Mouse (Mus musculus) monocyte, adult 2 months (primary cell): ENCODE measurements around the gene Usp13.

Experiments used
- DNase-seq, 2 experiments: peaks; one replicate each; pipeline ENCODE4 v3.0.0; 2022; ENCODE audit warnings: low spot score in 2 of 2, low read depth in 1 of 2

Usp13 gene

GRCm38 (mm10) chr3:32817357-32818326 is at the start of gene Usp13:
Gene Usp13, plus strand, starts transcription at chr3:32817546.
- DNase-seq, result no peak

DNA sequence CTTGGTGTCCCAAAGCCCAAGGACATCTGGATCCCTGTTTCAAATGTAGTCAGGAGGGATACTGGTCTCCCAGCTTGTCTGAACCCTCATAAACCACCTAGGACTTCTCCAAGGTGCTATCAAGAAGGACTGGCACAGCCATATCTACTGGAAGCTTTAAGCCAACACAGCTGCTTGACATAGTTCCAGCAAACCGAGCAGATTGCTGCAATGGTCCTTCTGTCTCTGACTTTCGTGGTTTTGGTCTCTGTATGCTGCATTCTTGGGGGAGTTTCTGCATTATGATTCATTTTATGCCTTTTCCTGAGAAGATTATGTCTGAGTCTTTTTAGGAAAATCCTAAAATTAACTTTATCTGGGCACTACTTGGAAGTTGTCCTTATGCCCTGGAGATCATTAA is 46.6 kb upstream of the Usp13 start:
- no peak for DNase-seq

DNA sequence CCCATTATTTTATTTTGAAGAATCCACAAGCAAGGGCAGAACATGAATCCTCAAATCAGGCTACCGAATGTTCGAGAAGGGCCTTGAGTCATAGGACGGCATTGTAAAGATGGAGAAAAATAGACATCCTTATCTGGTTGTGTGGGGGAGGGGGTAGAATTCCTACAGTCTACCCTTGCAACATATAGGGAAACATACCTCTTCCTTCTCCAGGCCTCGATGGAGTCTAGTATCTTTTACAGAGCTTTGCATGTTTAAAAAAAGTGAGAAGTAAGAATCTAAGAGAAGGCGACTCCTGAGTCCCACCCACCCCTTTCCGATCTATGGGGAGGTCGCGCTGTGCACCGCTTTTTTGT is 367 bp upstream of the Usp13 start:
- DNase-seq, result no peak

- DNase-seq, result no peak
These were observed 1.1 kb downstream of the Usp13 start for GRCm38 (mm10) chr3:32818327-32818900.

DNA sequence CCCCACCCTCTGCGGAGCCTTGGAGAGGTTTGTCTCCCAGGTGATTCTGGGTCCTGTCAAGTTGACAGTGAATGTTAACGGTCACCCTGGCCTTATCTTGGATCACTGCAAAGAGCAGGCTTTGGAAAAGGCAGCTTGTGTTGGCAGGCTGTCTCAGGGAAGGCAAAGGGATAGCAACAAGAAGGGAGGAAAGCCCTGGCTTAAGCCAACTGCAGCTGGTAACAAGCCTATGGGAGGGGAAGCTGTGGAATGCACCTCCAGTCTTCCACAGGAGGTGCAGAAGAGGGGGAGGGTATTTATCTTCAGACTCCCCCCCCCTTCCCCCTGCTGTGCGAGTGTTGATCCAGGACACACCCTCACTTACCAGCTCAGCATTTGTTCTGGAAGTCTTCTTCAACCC is 5.3 kb downstream of the Usp13 start:
- no peak for DNase-seq

DNA sequence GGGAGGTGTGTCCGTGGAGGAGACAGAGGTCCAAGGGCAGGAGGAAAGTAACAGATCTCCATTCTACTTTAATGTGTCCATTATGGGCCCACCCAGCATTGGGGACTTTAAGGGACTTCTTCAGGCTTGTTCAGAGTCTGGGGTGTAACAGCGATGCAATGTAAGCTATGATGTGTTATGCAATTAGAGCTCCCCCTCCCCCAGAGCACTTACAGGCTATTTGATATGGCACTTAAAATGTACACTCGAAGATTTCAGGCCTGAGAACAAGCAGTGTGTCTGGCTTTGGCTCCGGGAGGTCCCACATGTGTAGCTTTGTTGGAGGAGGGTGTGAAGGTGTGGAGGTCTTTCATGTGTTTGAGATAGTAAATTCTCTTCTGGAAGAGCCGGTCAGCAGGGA is 7.6 kb downstream of the Usp13 start:
- no peak for DNase-seq

DNA sequence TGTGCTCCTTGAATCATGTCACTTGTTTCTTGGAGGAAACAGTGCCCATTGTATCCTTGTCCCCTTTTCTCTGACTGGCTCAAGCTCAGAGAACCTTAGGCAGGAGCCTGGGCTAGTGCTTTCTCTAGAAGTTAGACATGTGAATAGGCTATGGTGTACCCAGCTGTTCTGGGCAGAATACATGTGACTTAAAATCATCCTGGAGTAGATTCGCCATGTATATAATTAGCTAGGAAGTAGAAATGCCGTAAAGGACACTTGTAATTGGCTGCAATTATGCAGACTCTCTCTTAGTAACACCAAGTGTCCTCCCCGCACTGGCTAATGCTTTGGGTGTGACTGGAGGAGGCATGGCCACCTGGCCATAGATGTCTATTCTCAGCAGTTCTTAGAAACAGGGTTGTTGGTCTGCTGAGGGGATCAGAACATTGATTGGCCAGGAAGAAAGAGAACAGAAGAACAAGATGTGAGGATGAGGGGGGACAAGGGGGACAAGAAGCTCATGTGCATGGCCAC is 8.7 kb downstream of the Usp13 start:
- DNase-seq, result no peak

GRCm38 (mm10) chr3:32826701-32827100 is 9.4 kb downstream of the Usp13 start:
- DNase-seq, result no peak

DNA sequence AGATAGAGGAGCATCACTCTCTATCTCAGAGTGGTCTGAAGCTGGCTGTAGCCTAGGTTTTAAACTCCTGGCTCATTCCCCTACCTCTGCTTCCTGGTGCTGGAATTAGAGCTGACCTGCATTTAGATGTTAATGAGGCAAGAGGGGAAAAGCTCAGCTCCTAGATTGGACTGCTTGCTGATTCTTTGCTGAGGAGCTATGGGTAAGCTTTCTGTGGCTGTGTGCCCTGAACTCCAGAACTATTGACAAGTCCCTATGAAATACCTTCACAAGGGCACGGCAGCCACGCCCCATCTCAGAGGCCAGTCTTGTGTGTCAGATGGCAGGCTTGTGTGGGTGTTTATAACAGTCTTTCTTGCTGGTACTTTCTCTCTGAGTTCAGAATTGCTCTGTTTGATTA is 16.5 kb downstream of the Usp13 start:
- DNase-seq, result no peak

DNA sequence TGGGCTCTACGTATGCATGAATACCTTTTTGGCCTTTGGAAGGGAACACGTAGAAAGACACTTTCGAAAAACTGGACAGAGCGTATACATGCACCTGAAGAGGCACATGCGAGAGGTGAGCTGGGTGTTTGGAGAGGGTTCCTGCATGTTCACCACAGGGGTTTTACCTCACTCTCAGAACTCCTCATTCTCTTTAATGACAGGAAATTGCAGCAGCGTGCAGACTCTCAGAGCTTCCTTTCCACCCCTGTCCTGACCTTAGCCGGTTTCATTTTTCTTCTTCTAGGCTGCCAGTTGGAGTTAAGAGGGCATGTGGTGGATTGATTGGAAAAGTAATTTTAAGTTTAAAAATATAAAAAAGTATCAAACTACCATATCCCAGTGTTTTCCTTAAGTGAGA is 20.5 kb downstream of the Usp13 start:
- no peak for DNase-seq

GRCm38 (mm10) chr3:32856362-32857107 is 39.2 kb downstream of the Usp13 start:
- no peak for DNase-seq

DNA sequence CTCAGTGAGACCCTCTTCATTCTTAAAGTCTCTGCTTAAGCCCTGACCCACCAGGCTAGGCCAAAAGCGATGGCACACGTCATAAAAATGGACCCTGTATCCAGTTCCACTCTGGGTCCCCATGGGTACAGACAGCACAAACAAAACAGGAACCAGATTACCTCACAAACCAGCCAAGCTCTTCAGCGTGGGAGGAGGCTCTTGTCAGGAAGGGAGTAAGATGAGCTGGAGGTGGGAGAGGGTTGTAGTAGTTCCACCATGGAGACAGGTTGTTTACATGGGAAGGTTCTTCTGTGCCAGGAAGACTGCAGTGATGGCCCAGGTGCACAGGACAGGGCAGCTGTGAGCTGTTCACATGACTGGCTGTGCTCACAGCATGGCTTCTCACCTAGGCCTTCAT is 53.7 kb downstream of the Usp13 start:
- DNase-seq, result no peak

DNA sequence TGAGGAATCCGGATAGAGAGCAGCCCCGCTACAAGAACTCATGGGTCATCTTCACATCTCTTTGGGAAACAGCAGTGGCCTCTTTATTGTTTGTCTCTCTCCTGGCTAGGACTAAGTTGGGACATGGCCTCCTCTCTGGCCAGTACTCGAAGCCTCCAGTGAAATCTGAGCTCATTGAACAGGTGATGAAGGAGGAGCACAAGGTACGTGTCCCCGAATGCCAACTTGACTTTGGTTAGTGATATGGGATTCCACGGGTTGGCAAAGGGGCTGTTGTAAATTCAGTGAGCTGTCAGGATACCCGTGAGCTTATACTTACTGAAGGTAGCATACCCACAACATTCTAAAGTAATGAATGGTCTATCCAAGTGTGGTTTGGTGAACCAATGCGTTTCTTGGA is 69.0 kb downstream of the Usp13 start:
- no peak for DNase-seq

DNA sequence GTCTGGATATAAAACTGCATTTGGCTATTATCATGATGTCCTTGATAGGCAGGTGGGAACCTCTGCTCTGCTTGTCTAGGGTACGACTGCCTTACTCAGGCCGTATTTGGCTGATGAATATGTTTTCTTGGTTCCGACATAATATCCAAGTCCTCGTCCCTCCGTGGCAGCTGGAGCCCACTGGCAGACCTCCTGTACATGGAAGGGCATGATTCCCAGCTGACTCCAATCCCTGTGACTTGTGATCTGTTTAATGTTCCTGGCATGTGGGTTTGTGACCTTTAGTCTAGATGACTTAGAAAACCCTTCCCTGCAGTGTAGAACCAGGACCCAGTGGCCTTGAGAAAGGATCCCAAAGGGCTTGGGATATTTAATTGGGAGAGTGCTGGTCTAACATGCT is 71.5 kb downstream of the Usp13 start:
- no peak for DNase-seq

GRCm38 (mm10) chr3:32890174-32890573 is 72.8 kb downstream of the Usp13 start:
- DNase-seq, result no peak

DNA sequence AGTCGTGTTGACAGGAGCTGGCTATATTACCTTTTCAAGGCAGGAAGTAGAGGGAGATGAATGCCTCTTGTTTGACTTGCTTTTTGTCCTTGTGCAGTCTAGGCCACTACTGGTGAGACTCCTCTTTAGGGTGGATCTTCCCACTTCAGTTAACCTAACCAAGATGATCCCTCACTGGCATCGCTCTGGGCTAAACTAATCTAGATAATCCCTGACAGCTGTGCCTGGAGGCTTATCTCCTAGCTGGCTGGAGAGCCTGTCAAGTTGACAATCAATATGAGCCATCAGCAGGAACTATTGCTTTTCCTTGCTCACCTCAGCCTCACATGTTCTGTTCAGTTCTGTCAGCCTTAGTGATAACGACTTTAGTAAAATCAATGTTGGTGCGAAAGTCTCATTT is 86.1 kb downstream of the Usp13 start:
- no peak for DNase-seq

GRCm38 (mm10) chr3:32904599-32904998 is 87.3 kb downstream of the Usp13 start:
- no peak for DNase-seq

GRCm38 (mm10) chr3:32905850-32906779 is 88.8 kb downstream of the Usp13 start:
- no peak for DNase-seq

DNA sequence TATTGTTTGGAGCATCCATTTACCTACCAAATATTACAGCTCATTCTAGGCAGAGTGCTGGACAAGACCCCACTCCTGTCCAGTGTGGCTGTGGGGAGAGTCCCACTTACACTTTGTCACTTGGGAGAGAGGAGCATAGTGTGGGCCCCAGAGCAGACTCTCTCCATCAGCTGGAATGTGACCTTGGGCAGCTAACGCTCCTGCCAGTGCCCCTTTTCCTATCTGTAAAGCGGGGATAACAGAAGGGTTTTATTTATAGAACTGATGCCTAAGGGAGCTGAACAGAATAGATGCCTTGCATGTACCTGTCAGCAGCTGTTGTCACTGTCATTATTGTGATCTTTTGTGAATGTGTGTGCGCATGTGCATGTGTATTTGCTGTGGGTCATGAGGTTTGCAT is 91.1 kb downstream of the Usp13 start:
- no peak for DNase-seq

DNA sequence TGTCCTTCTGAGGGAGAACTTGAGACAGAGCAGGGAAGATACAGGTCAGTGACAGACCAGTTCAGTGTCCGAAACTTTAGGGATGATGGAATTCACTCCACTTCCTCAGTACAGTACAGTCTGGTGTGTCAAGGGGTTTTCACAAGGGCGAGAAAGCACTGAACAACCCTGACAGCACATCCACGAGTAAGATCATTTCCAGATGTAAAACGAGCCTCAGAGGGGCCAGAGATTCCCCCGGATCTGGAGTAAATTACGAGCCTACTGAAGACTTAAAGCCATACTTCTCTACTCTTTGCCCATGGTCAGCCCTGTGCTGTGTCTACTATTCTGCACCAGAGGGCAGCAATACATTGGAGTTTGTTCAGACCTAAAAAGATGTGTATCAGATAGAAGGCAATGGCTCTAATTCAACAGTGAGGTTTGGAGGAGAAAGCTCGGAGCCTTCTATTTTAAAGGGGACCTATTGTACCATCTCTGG is 92.8 kb downstream of the Usp13 start:
- DNase-seq, result no peak

DNA sequence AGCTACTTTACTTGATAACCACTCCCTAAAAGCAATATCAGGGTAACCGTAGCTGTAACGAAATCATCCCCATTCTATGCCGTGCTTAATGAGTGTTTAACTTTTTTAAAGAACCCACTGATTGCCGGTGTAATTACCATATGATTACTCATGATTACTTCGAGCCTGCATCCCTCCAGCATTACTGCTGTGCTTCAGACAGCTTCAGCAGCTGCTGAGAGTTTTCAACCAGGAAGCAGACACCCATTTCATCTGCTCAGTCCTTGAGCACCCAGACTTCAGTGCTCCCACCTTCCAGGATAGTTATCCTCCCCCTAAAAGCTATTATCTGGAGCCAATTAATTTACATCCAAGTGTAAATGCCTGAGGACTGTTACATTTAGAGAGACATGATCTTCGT is 106.8 kb downstream of the Usp13 start:
- DNase-seq, result no peak
